In genomic region chr5:113973790-113974189, GRCm38 (mm10) we compare ENCODE assay signal across 12 mouse cellular contexts. TPM values are rescaled to one million over a fixed set of nuclear protein-coding genes. Genes with fewer than 3 reads are reported as not detected.
DNase-seq lines count a peak whose midpoint lies in the region; ATAC-seq and TF ChIP-seq lines count a peak whose summit lies in the region.
"Had no signal": no experiment of that assay in that cellular context is flagged by ENCODE, and none has a peak within 500 bp of the region (broad histone marks: within the 10 kb centered on the region; RNA-seq: fewer than 3 reads in every experiment).

No protein-coding gene starts in this region.

- H3K4me2 ChIP-seq in hindbrain, embryonic 16.5 days (ENCODE audit: low read length), result no peak overlapping the region
- no peak overlapping the region for H3K4me2 ChIP-seq in forebrain, embryonic 11.5 days (ENCODE audit: low read depth, low read length, severe bottlenecking)
- H3K4me2 ChIP-seq in midbrain, embryonic 15.5 days, result no peak overlapping the region

- no peak for TF ChIP-seq EP300 in MEL (IDR thresholded peaks at IDR 0.05; ENCODE audit: low read depth in 1 of 2, low read length in 2 of 2)

- WGBS in hindbrain, embryonic 10.5 days, result 84% methylated on average over 8 of the region's 8 CpGs
- WGBS in hindbrain, embryonic 16.5 days, result 90% methylated on average over 8 of the region's 8 CpGs
- WGBS in forebrain, embryonic 11.5 days, result 90% methylated on average over 8 of the region's 8 CpGs
- 46% methylated on average over 8 of the region's 8 CpGs for WGBS in liver, adult 2 months
- WGBS in midbrain, embryonic 15.5 days, result 93% methylated on average over 8 of the region's 8 CpGs

- no peak for TF ChIP-seq CTCF in MEL (IDR thresholded peaks at IDR 0.05 in 2 of 3, conservative IDR thresholded peaks at IDR 0.05 in 1 of 3; ENCODE audit: control insufficient read depth in 1 of 3, insufficient read depth in 1 of 3, low read depth in 2 of 3, low read length in 3 of 3, poor library complexity in 1 of 3, severe bottlenecking in 1 of 3)
- TF ChIP-seq CTCF in liver, adult 2 months (IDR thresholded peaks at IDR 0.05; ENCODE audit: low read depth, low read length), result no peak

- TF ChIP-seq RAD21 in MEL (IDR thresholded peaks at IDR 0.05; ENCODE audit: low read depth, low read length), result no peak

- H3K4me1 ChIP-seq in hindbrain, embryonic 10.5 days (replicated peaks), result peaks cover 62% of the 10 kb centered on the region
- peaks cover 18% of the 10 kb centered on the region for H3K4me1 ChIP-seq in hindbrain, embryonic 16.5 days (ENCODE audit: control insufficient read depth, insufficient read depth, low read depth, low read length)
- H3K4me1 ChIP-seq in MEL (ENCODE audit: control insufficient read depth in 1 of 2, insufficient read depth in 2 of 2, low read length in 2 of 2), result peaks cover 5 to 23% of the 10 kb centered on the region in 2 experiments
- H3K4me1 ChIP-seq in forebrain, embryonic 11.5 days (replicated peaks; ENCODE audit: control insufficient read depth, insufficient read depth, low read length), result peaks cover 14% of the 10 kb centered on the region; the same call in 1 of the 2 replicates
- peaks cover 15% of the 10 kb centered on the region for H3K4me1 ChIP-seq in liver, adult 2 months (ENCODE audit: control insufficient read depth, insufficient read depth, low read length)
- H3K4me1 ChIP-seq in midbrain, embryonic 15.5 days, result peaks cover 35% of the 10 kb centered on the region

- H3K9ac ChIP-seq in hindbrain, embryonic 16.5 days (ENCODE audit: low read depth, low read length), result no peak overlapping the region
- H3K9ac ChIP-seq in MEL (ENCODE audit: control insufficient read depth, low read depth, low read length, poor library complexity, severe bottlenecking), result no peak overlapping the region
- no peak overlapping the region for H3K9ac ChIP-seq in forebrain, embryonic 11.5 days (ENCODE audit: low read length)
- H3K9ac ChIP-seq in liver, adult 2 months (ENCODE audit: low read depth, low read length), result no peak overlapping the region
- no peak overlapping the region for H3K9ac ChIP-seq in midbrain, embryonic 15.5 days

- DNase-seq in hindbrain, embryonic 10.5 days (ENCODE audit: low spot score), result no peak
- no peak for DNase-seq in MEL (ENCODE audit: low read depth, low spot score)
- no peak for DNase-seq in forebrain, embryonic 11.5 days (ENCODE audit: low spot score)
- peak; percentile 29 for DNase-seq in liver, adult 2 months (ENCODE audit: extremely low read depth, low read depth, low spot score)
- no peak for DNase-seq in right cerebral cortex, postnatal 10 days (ENCODE audit: low spot score in 2 of 2)
- no peak for DNase-seq in embryo, embryonic 10.5 days (ENCODE audit: low spot score)
- DNase-seq: adrenal gland, postnatal 10 days; cerebellum, postnatal 36 days had no signal

- peak overlapping the region; percentile 83 for H3K27ac ChIP-seq in hindbrain, embryonic 10.5 days
- H3K27ac ChIP-seq in hindbrain, embryonic 16.5 days (ENCODE audit: low read depth, low read length), result no peak overlapping the region
- peak overlapping the region; percentile 56 for H3K27ac ChIP-seq in MEL (ENCODE audit: control insufficient read depth, low read depth, low read length)
- H3K27ac ChIP-seq in forebrain, embryonic 11.5 days (ENCODE audit: low read depth, low read length), result peak overlapping the region; percentile 58
- H3K27ac ChIP-seq in liver, adult 2 months (replicated peaks; ENCODE audit: insufficient read depth, low read depth, low read length), result peak overlapping the region; percentile 15; the same call in 1 of the 2 replicates
- no peak overlapping the region for H3K27ac ChIP-seq in midbrain, embryonic 15.5 days
- H3K27ac ChIP-seq: macrophage had no signal

- H3K9me3 ChIP-seq in hindbrain, embryonic 10.5 days, result no peaks in the 10 kb centered on the region
- H3K9me3 ChIP-seq in hindbrain, embryonic 16.5 days (ENCODE audit: control insufficient read depth, low read length), result no peaks in the 10 kb centered on the region
- no peaks in the 10 kb centered on the region for H3K9me3 ChIP-seq in MEL (replicated peaks; ENCODE audit: insufficient read depth, low read length)
- no peaks in the 10 kb centered on the region for H3K9me3 ChIP-seq in forebrain, embryonic 11.5 days (ENCODE audit: control insufficient read depth, low read length)
- no peaks in the 10 kb centered on the region for H3K9me3 ChIP-seq in midbrain, embryonic 15.5 days

- H3K36me3 ChIP-seq in hindbrain, embryonic 10.5 days, result peaks cover 42% of the 10 kb centered on the region
- peaks cover 7% of the 10 kb centered on the region for H3K36me3 ChIP-seq in hindbrain, embryonic 16.5 days (ENCODE audit: control insufficient read depth, insufficient read depth, low read length)
- peaks cover 0 to 13% of the 10 kb centered on the region in 2 experiments; a peak in 2 of 4 replicates for H3K36me3 ChIP-seq in MEL (ENCODE audit: control insufficient read depth in 1 of 2, insufficient read depth in 2 of 2, low read length in 2 of 2)
- H3K36me3 ChIP-seq in forebrain, embryonic 11.5 days (ENCODE audit: control insufficient read depth, insufficient read depth, low read length), result no peaks in the 10 kb centered on the region; the same call in 1 of the 2 replicates
- peaks cover 2% of the 10 kb centered on the region; the same call in 1 of the 2 replicates for H3K36me3 ChIP-seq in liver, adult 2 months (ENCODE audit: control insufficient read depth, insufficient read depth, low read length)
- peaks cover 7% of the 10 kb centered on the region; the same call in 1 of the 2 replicates for H3K36me3 ChIP-seq in midbrain, embryonic 15.5 days (replicated peaks)

- TF ChIP-seq POLR2A in MEL (IDR thresholded peaks at IDR 0.05; ENCODE audit: control insufficient read depth in 1 of 2, insufficient read depth in 1 of 2, low read depth in 1 of 2, low read length in 2 of 2, poor library complexity in 1 of 2), result no peak
- TF ChIP-seq POLR2A in liver, adult 2 months (IDR thresholded peaks at IDR 0.05; ENCODE audit: extremely low read depth, insufficient read depth, low read length), result no peak

- ATAC-seq in hindbrain, embryonic 16.5 days, result no peak
- ATAC-seq in forebrain, embryonic 11.5 days (replicated peaks; ENCODE audit: low FRiP score), result no peak
- no peak for ATAC-seq in midbrain, embryonic 15.5 days (replicated peaks)

- no peak overlapping the region for H3K4me3 ChIP-seq in hindbrain, embryonic 10.5 days
- H3K4me3 ChIP-seq in hindbrain, embryonic 16.5 days (ENCODE audit: low read length), result no peak overlapping the region
- no peak overlapping the region for H3K4me3 ChIP-seq in MEL (ENCODE audit: control insufficient read depth in 1 of 2, insufficient read depth in 1 of 2, low read depth in 2 of 2, low read length in 2 of 2)
- H3K4me3 ChIP-seq in forebrain, embryonic 11.5 days (ENCODE audit: low read depth, low read length), result no peak overlapping the region
- no peak overlapping the region for H3K4me3 ChIP-seq in liver, adult 2 months (ENCODE audit: insufficient read depth, low read depth, low read length)
- H3K4me3 ChIP-seq in midbrain, embryonic 15.5 days, result no peak overlapping the region

- no peaks in the 10 kb centered on the region for H3K79me2 ChIP-seq in MEL (ENCODE audit: control insufficient read depth, insufficient read depth, low read length, poor library complexity)
- peaks cover 6% of the 10 kb centered on the region; the same call in 1 of the 2 replicates for H3K79me2 ChIP-seq in liver, adult 2 months (ENCODE audit: control insufficient read depth, insufficient read depth, low read length)

- no peaks in the 10 kb centered on the region for H3K27me3 ChIP-seq in hindbrain, embryonic 10.5 days (ENCODE audit: insufficient read depth, poor library complexity, severe bottlenecking)
- H3K27me3 ChIP-seq in hindbrain, embryonic 16.5 days (replicated peaks; ENCODE audit: control insufficient read depth, insufficient read depth, low read length), result no peaks in the 10 kb centered on the region
- no peaks in the 10 kb centered on the region for H3K27me3 ChIP-seq in MEL (ENCODE audit: control insufficient read depth in 1 of 2, insufficient read depth in 2 of 2, low read length in 2 of 2)
- no peaks in the 10 kb centered on the region for H3K27me3 ChIP-seq in forebrain, embryonic 11.5 days (ENCODE audit: control insufficient read depth, insufficient read depth, low read length)
- no peaks in the 10 kb centered on the region for H3K27me3 ChIP-seq in liver, adult 2 months (ENCODE audit: control insufficient read depth, insufficient read depth, low read length)
- H3K27me3 ChIP-seq in midbrain, embryonic 15.5 days (replicated peaks), result no peaks in the 10 kb centered on the region
- H3K27me3 ChIP-seq: CH12.LX had no signal

TF ChIP-seq in MEL, 35 proteins besides CTCF, POLR2A, EP300 and RAD21:
- no peak for TF ChIP-seq MEF2A (IDR thresholded peaks at IDR 0.05; ENCODE audit: extremely low read depth, insufficient replicate concordance, low read depth, low read length, poor library complexity, severe bottlenecking)
- TF ChIP-seq GATA1 (IDR thresholded peaks at IDR 0.05; ENCODE audit: low read depth, low read length), result 0 out of 2 replicates have a peak, but pooled peaks have one; percentile 20

RNA-seq across cellular contexts. Expression of gene Ssh1, which starts 19.9 kb away (rescaled TPM):
- 14.8 and 16.9 TPM in 2 replicates for polyA plus RNA-seq in hindbrain, embryonic 10.5 days (2016; fragmentation: Nextera tagmentation; extraction: Ambion mirVana)
- polyA plus RNA-seq in hindbrain, embryonic 16.5 days (2015; fragmentation: Nextera tagmentation; extraction: Ambion mirVana), result 9.6 and 13.2 TPM in 2 replicates
- 2.3 and 4.0 TPM in 2 replicates for total RNA-seq in MEL (2012; rRNA removed)
- polyA plus RNA-seq in MEL (2012; ENCODE audit: insufficient read depth in 1 of 2, insufficient read length in 2 of 2, low read depth in 1 of 2, low replicate concordance in 2 of 2, missing spikeins in 1 of 2), result 1 to 10 TPM in 1 of 2 experiments, not detected in 1; 6.8 TPM
- 25.7 and 28.7 TPM in 2 replicates for polyA plus RNA-seq in forebrain, embryonic 11.5 days (2014; fragmentation: Nextera tagmentation; extraction: Ambion mirVana)
- 1.6 and 3.3 TPM in 2 replicates for total RNA-seq in liver, adult 2 months (2014; rRNA removed)
- 5.0 and 5.5 TPM in 2 replicates for polyA plus RNA-seq in liver, adult 2 months (2012; rRNA removed)
- 11.7 and 15.1 TPM in 2 replicates for polyA plus RNA-seq in midbrain, embryonic 15.5 days (2015; fragmentation: Nextera tagmentation; extraction: Ambion mirVana)

RNA-seq across cellular contexts. Expression of gene Dao, which starts 29.7 kb away (rescaled TPM):
- polyA plus RNA-seq in hindbrain, embryonic 10.5 days (2016; fragmentation: Nextera tagmentation; extraction: Ambion mirVana), result not detected in 2 replicates
- polyA plus RNA-seq in hindbrain, embryonic 16.5 days (2015; fragmentation: Nextera tagmentation; extraction: Ambion mirVana), result not detected in 2 replicates
- total RNA-seq in MEL (2012; rRNA removed), result not detected in 2 replicates
- polyA plus RNA-seq in MEL (2012; ENCODE audit: insufficient read depth in 1 of 2, insufficient read length in 2 of 2, low read depth in 1 of 2, low replicate concordance in 2 of 2, missing spikeins in 1 of 2), result under 1 TPM in 1 of 2 experiments, not detected in 1; 0.04 TPM
- polyA plus RNA-seq in forebrain, embryonic 11.5 days (2014; fragmentation: Nextera tagmentation; extraction: Ambion mirVana), result not detected in 2 replicates
- total RNA-seq in liver, adult 2 months (2014; rRNA removed), result not detected in 2 replicates
- not detected in 2 replicates for polyA plus RNA-seq in liver, adult 2 months (2012; rRNA removed)
- polyA plus RNA-seq in midbrain, embryonic 15.5 days (2015; fragmentation: Nextera tagmentation; extraction: Ambion mirVana), result not detected in 2 replicates
- total RNA-seq: adrenal gland, postnatal 10 days had no signal
- polyA plus RNA-seq: macrophage had no signal

Comparison
In these comparisons a context has a peak if more than half of its experiments do, and no peak if none do; other contexts are left out.
1. H3K27ac ChIP-seq: peak in hindbrain, embryonic 10.5 days (single experiment), MEL (single experiment), forebrain, embryonic 11.5 days (single experiment) and liver, adult 2 months (single experiment); none in hindbrain, embryonic 16.5 days (single experiment) and midbrain, embryonic 15.5 days (single experiment).